Mouse (Mus musculus) intestine, postnatal 0 days (tissue): ENCODE measurements at regions not wholly inside any gene's neighbourhood (a gene's known extent, or its start where the extent isn't known, plus 50 kb on each side); places are given as distances from the start of the nearest gene placed in this dataset.

Source experiments
- ATAC-seq: fragments of 200-750 bp; cut with Nextera tagmentation; 2 replicates; pipeline ENCODE4 v1.8.0; 2017; ENCODE audit warnings: mild to moderate bottlenecking, moderate TSS enrichment, moderate library complexity
- H3K27ac ChIP-seq: fragments of 300-500 bp; sonication (generic); 2 replicates; pipeline ENCODE4 v1.5.1; 2014; ENCODE audit warnings: mild to moderate bottlenecking, low read depth, low read length, moderate library complexity
- H3K27me3 ChIP-seq: fragments of 300-500 bp; sonication (generic); replicated peaks from 2 replicates; pipeline ENCODE4 v1.6.1; 2014; ENCODE audit warnings: low read length, mixed read lengths; ENCODE audit not compliant: control insufficient read depth, insufficient read depth
- H3K36me3 ChIP-seq: fragments of 300-500 bp; sonication (generic); 2 replicates; pipeline ENCODE4 v1.6.1; 2014; ENCODE audit warnings: mild to moderate bottlenecking, moderate library complexity; ENCODE audit not compliant: control insufficient read depth, insufficient read depth
- H3K4me1 ChIP-seq: fragments of 300-500 bp; sonication (generic); replicated peaks from 2 replicates; pipeline ENCODE4 v1.6.1; 2014; ENCODE audit warnings: antibody characterized with exemption, low read length, mixed read lengths; ENCODE audit not compliant: control insufficient read depth, insufficient read depth
- H3K4me2 ChIP-seq: fragments of 300-500 bp; sonication (generic); replicated peaks from 2 replicates; pipeline ENCODE4 v1.6.1; 2014; ENCODE audit warnings: low read depth, mild to moderate bottlenecking, moderate library complexity
- H3K4me3 ChIP-seq: fragments of 300-500 bp; sonication (generic); 2 replicates; pipeline ENCODE4 v1.5.1; 2014; ENCODE audit warnings: low read depth, low read length
- H3K9ac ChIP-seq: fragments of 300-500 bp; sonication (generic); 2 replicates; pipeline ENCODE4 v1.6.1; 2014; ENCODE audit warnings: mild to moderate bottlenecking, low read depth, low read length
- H3K9me3 ChIP-seq: fragments of 300-500 bp; sonication (generic); 2 replicates; pipeline ENCODE4 v1.6.1; 2016; ENCODE audit warnings: mixed run types; ENCODE audit not compliant: control insufficient read depth
- CTCF ChIP-seq: sonication (generic); IDR thresholded peaks from 2 replicates; pipeline ENCODE4 v1.5.1; 2016; ENCODE audit warnings: low read depth, mild to moderate bottlenecking, control low read depth, antibody characterized with exemption, moderate library complexity
- WGBS: fragments of 180-500 bp; shearing (Covaris S2); extraction: QIAGEN DNeasy Blood & Tissue Kit; methylation state at CpG from one replicate; pipeline ENCODE4 v1.1.7; 2014; 5-methylcytosine and 5-hydroxymethylcytosine counted together

- no peaks in the 10 kb centered on the region for H3K27me3 ChIP-seq
- H3K27ac ChIP-seq = no peak overlapping the region
- no peak for ATAC-seq
- H3K9me3 ChIP-seq = no peaks in the 10 kb centered on the region
- no peak for TF ChIP-seq CTCF
- H3K4me1 ChIP-seq = no peaks in the 10 kb centered on the region
- H3K36me3 ChIP-seq = no peaks in the 10 kb centered on the region
- no peak overlapping the region for H3K4me3 ChIP-seq
- no peak overlapping the region for H3K9ac ChIP-seq
- no peak overlapping the region for H3K4me2 ChIP-seq
Measured at GRCm38 (mm10) chr9:115517903-115518302, 207.7 kb upstream of the Stt3b start.

GRCm38 (mm10) chr9:115524161-115524560 lies 213.9 kb upstream of the Stt3b start:
- Histone ChIP-seq H3K4me2 (no peak overlapping the region), H3K27ac (no peak overlapping the region), H3K36me3 (no peaks in the 10 kb centered on the region), H3K4me1 (no peaks in the 10 kb centered on the region), H3K4me3 (no peak overlapping the region), H3K9ac (no peak overlapping the region), H3K27me3 (no peaks in the 10 kb centered on the region), H3K9me3 (no peaks in the 10 kb centered on the region)
- ATAC-seq = no peak
- TF ChIP-seq CTCF = no peak
- WGBS = 62% methylated on average over 3 of the region's 3 CpGs

- H3K27me3 ChIP-seq = no peaks in the 10 kb centered on the region
- no peak overlapping the region for H3K9ac ChIP-seq
- no peaks in the 10 kb centered on the region for H3K4me1 ChIP-seq
- H3K36me3 ChIP-seq = no peaks in the 10 kb centered on the region
- H3K4me2 ChIP-seq = no peak overlapping the region
- no peak overlapping the region for H3K27ac ChIP-seq
- no peak for TF ChIP-seq CTCF
- 62% methylated on average over 5 of the region's 5 CpGs for WGBS
- no peak overlapping the region for H3K4me3 ChIP-seq
- H3K9me3 ChIP-seq = no peaks in the 10 kb centered on the region
- ATAC-seq = no peak
Measured at GRCm38 (mm10) chr9:115524591-115524990, 214.4 kb upstream of the Stt3b start.

GRCm38 (mm10) chr9:115526322-115526721 lies 216.1 kb upstream of the Stt3b start:
- H3K36me3 ChIP-seq = no peaks in the 10 kb centered on the region
- no peaks in the 10 kb centered on the region for H3K4me1 ChIP-seq
- no peak overlapping the region for H3K4me2 ChIP-seq
- H3K9me3 ChIP-seq = no peaks in the 10 kb centered on the region
- H3K9ac ChIP-seq = no peak overlapping the region
- no peaks in the 10 kb centered on the region for H3K27me3 ChIP-seq
- H3K27ac ChIP-seq = no peak overlapping the region
- no peak for TF ChIP-seq CTCF
- H3K4me3 ChIP-seq = no peak overlapping the region
- ATAC-seq = no peak
- 67% methylated on average over 4 of the region's 4 CpGs for WGBS

GRCm38 (mm10) chr9:115526981-115527380 lies 216.8 kb upstream of the Stt3b start:
- no peaks in the 10 kb centered on the region for H3K9me3 ChIP-seq
- H3K4me3 ChIP-seq = no peak overlapping the region
- no peaks in the 10 kb centered on the region for H3K27me3 ChIP-seq
- no peak for TF ChIP-seq CTCF
- H3K4me1 ChIP-seq = no peaks in the 10 kb centered on the region
- H3K27ac ChIP-seq = no peak overlapping the region
- H3K36me3 ChIP-seq = no peaks in the 10 kb centered on the region
- ATAC-seq = no peak
- no peak overlapping the region for H3K9ac ChIP-seq
- no peak overlapping the region for H3K4me2 ChIP-seq
- WGBS = 94% methylated on average over 6 of the region's 6 CpGs

- no peaks in the 10 kb centered on the region for H3K9me3 ChIP-seq
- no peaks in the 10 kb centered on the region for H3K4me1 ChIP-seq
- no peaks in the 10 kb centered on the region for H3K27me3 ChIP-seq
- WGBS = 26% methylated on average over 3 of the region's 3 CpGs
- no peak overlapping the region for H3K27ac ChIP-seq
- no peak overlapping the region for H3K4me2 ChIP-seq
- ATAC-seq = no peak
- no peak overlapping the region for H3K4me3 ChIP-seq
- H3K9ac ChIP-seq = no peak overlapping the region
- no peak for TF ChIP-seq CTCF
- no peaks in the 10 kb centered on the region for H3K36me3 ChIP-seq
Measured at GRCm38 (mm10) chr9:115534198-115534597, 224.0 kb upstream of the Stt3b start.

GRCm38 (mm10) chr9:115543665-115544064 lies 233.4 kb upstream of the Stt3b start:
- no peak for TF ChIP-seq CTCF
- no peak overlapping the region for H3K9ac ChIP-seq
- no peak for ATAC-seq
- 0 out of 2 replicates have a peak, but pooled peaks cover 7% of the 10 kb centered on the region for H3K4me1 ChIP-seq
- no peak overlapping the region for H3K27ac ChIP-seq
- H3K4me2 ChIP-seq = no peak overlapping the region
- no peaks in the 10 kb centered on the region for H3K27me3 ChIP-seq
- H3K4me3 ChIP-seq = no peak overlapping the region
- no peaks in the 10 kb centered on the region for H3K9me3 ChIP-seq
- H3K36me3 ChIP-seq = no peaks in the 10 kb centered on the region
- WGBS = 51% methylated on average over 9 of the region's 9 CpGs
